Mouse (Mus musculus) kidney, embryonic 16.5 days (tissue): ENCODE results near the gene Tspear. TPM values are rescaled to one million over a fixed set of nuclear protein-coding genes. Genes with fewer than 3 reads are reported as not detected.

ENCODE experiments used
- microRNA counts: library from miRNA; unstranded; fragments of <30 nt; microRNA quantifications from one replicate; lab custom pipeline; 2016
- microRNA-seq: library from miRNA; unstranded; fragments of <30 nt; microRNA quantifications from one replicate; pipeline ENCODE4, GENCODE M21; 2016
- polyA plus RNA-seq: library from polyadenylated mRNA; unstranded; fragments of >200 nt; fragmentation: Nextera tagmentation; extraction: Ambion mirVana; gene quantifications from 2 replicates; pipeline ENCODE4 v1.2.1, GENCODE M21; 2015

Gene Tspear
- polyA plus RNA-seq, 1 experiment from 2014 or later: 0.71 TPM

MicroRNAs within 50 kb of the gene (microRNA counts, 519-probe panel; counts per million panel counts)
- 104 counts per million, percentile 35 among the panel's probes with 10 or more counts for microRNA mmu-miR-1930 (lab: Ali Mortazavi, UCI)

Small RNA genes within 50 kb of the gene (microRNA-seq; reads per million reads assigned to microRNA genes)
- 7.7 reads per million, percentile 26 among the genes with 10 or more reads in this experiment for gene Mir1930

Other genes starting within 250 kb of the Tspear start
- 36.5 and 36.6 TPM in 2 replicates for gene Fam207a, start 170.8 kb upstream of the Tspear start, polyA plus RNA-seq
- gene Itgb2, start 156.3 kb upstream of the Tspear start, polyA plus RNA-seq: 1.6 and 1.7 TPM in 2 replicates
- 194 and 206 TPM in 2 replicates for gene Pttg1ip, start 104.8 kb upstream of the Tspear start, polyA plus RNA-seq
- gene Sumo3, start 80.5 kb upstream of the Tspear start, polyA plus RNA-seq: 365 and 369 TPM in 2 replicates
- gene Gm49325, start 80.4 kb upstream of the Tspear start, polyA plus RNA-seq: 2.2 TPM in 1 of 2 replicates, not detected in the other
- 78.8 and 90.2 TPM in 2 replicates for gene Ube2g2, start 64.3 kb upstream of the Tspear start, polyA plus RNA-seq
- not detected in 2 replicates for gene Gm19402, start 4.2 kb downstream of the Tspear start, polyA plus RNA-seq
- not detected in 2 replicates for gene Gm9508, start 10.7 kb downstream of the Tspear start, polyA plus RNA-seq
- not detected in 2 replicates for gene Gm10272, start 20.1 kb downstream of the Tspear start, polyA plus RNA-seq
- gene Gm10024, start 24.9 kb downstream of the Tspear start, polyA plus RNA-seq: not detected in 2 replicates
- gene Gm10142, start 29.2 kb downstream of the Tspear start, polyA plus RNA-seq: not detected in 2 replicates
- gene Krtap12-1, start 34.0 kb downstream of the Tspear start, polyA plus RNA-seq: not detected in 2 replicates
- gene Gm10100, start 39.9 kb downstream of the Tspear start, polyA plus RNA-seq: not detected in 2 replicates
- gene Gm18596, start 56.1 kb downstream of the Tspear start, polyA plus RNA-seq: not detected in 2 replicates
- not detected in 2 replicates for gene Gm9736, start 64.8 kb downstream of the Tspear start, polyA plus RNA-seq
- gene Gm3233, start 73.1 kb downstream of the Tspear start, polyA plus RNA-seq: not detected in 2 replicates
- not detected in 2 replicates for gene Gm3238, start 84.8 kb downstream of the Tspear start, polyA plus RNA-seq
- gene Gm7138, start 90.4 kb downstream of the Tspear start, polyA plus RNA-seq: not detected in 2 replicates
- gene Gm3250, start 96.0 kb downstream of the Tspear start, polyA plus RNA-seq: not detected in 2 replicates
- not detected in 2 replicates for gene Gm7137, start 101.6 kb downstream of the Tspear start, polyA plus RNA-seq
- gene Gm9639, start 108.5 kb downstream of the Tspear start, polyA plus RNA-seq: not detected in 2 replicates
- not detected in 2 replicates for gene Gm19668, start 112.6 kb downstream of the Tspear start, polyA plus RNA-seq
- gene Gm9507, start 125.3 kb downstream of the Tspear start, polyA plus RNA-seq: not detected in 2 replicates
- not detected in 2 replicates for gene Gm2696, start 128.1 kb downstream of the Tspear start, polyA plus RNA-seq
- not detected in 2 replicates for gene Krtap10-4, start 140.5 kb downstream of the Tspear start, polyA plus RNA-seq
- gene Krtap10-10, start 149.4 kb downstream of the Tspear start, polyA plus RNA-seq: not detected in 2 replicates
- gene Gm36176, start 160.2 kb downstream of the Tspear start, polyA plus RNA-seq: not detected in 2 replicates
- not detected in 2 replicates for gene Gm10318, start 166.3 kb downstream of the Tspear start, polyA plus RNA-seq
- gene Gm3285, start 175.4 kb downstream of the Tspear start, polyA plus RNA-seq: not detected in 2 replicates
- 4.6 and 4.9 TPM in 2 replicates for gene Lrrc3, start 216.0 kb downstream of the Tspear start, polyA plus RNA-seq